Mouse (Mus musculus): ENCODE results near the gene Oprd1.

GRCm38 (mm10) chr4:132064550-132064949, 79.7 kb downstream of the Oprd1 start:
- no peak for TF ChIP-seq POLR2A (IDR thresholded peaks at IDR 0.05; ENCODE audit: control insufficient read depth in 1 of 2, insufficient read depth in 1 of 2, low read depth in 1 of 2, low read length in 2 of 2, poor library complexity in 1 of 2)
- TF ChIP-seq CTCF (IDR thresholded peaks at IDR 0.05 in 2 of 3, conservative IDR thresholded peaks at IDR 0.05 in 1 of 3; ENCODE audit: control insufficient read depth in 1 of 3, insufficient read depth in 1 of 3, low read depth in 2 of 3, low read length in 3 of 3, poor library complexity in 1 of 3, severe bottlenecking in 1 of 3): no peak
- no peak for TF ChIP-seq POLR2AphosphoS5 (IDR thresholded peaks at IDR 0.05; ENCODE audit: borderline replicate concordance, low read depth, low read length)
- no peak for TF ChIP-seq MAX (IDR thresholded peaks at IDR 0.05; ENCODE audit: low read length)
- no peak for TF ChIP-seq EP300 (IDR thresholded peaks at IDR 0.05; ENCODE audit: low read depth in 1 of 2, low read length in 2 of 2)
- TF ChIP-seq USF2 (IDR thresholded peaks at IDR 0.05; ENCODE audit: borderline replicate concordance in 1 of 2, insufficient read depth in 1 of 2, low read depth in 1 of 2, low read length in 2 of 2): no peak
- TF ChIP-seq SMC3 (IDR thresholded peaks at IDR 0.05; ENCODE audit: low read depth, low read length): no peak
- TF ChIP-seq SIN3A (IDR thresholded peaks at IDR 0.05; ENCODE audit: low read length): no peak
- TF ChIP-seq TAL1 (IDR thresholded peaks at IDR 0.05; ENCODE audit: low read length): no peak
- no peak for TF ChIP-seq BHLHE40 (IDR thresholded peaks at IDR 0.05; ENCODE audit: borderline replicate concordance, low read depth, low read length)
- no peak for TF ChIP-seq MEF2A (IDR thresholded peaks at IDR 0.05; ENCODE audit: extremely low read depth, insufficient replicate concordance, low read depth, low read length, poor library complexity, severe bottlenecking)
- no peak for TF ChIP-seq E2F4 (IDR thresholded peaks at IDR 0.05; ENCODE audit: borderline replicate concordance, low read depth, low read length)
- no peak for TF ChIP-seq MAZ (IDR thresholded peaks at IDR 0.05; ENCODE audit: low read depth, low read length)
- no peak for TF ChIP-seq ZC3H11A (IDR thresholded peaks at IDR 0.05; ENCODE audit: low read depth, low read length)
